ENCODE assay signal across 24 mouse cellular contexts in genomic region chr16:25490847-25491246, GRCm38 (mm10).
DNase-seq lines count a peak whose midpoint lies in the region; ATAC-seq and TF ChIP-seq lines count a peak whose summit lies in the region.
"Had no signal": no experiment of that assay in that cellular context is flagged by ENCODE, and none has a peak within 500 bp of the region (broad histone marks: within the 10 kb centered on the region; RNA-seq: fewer than 3 reads in every experiment).

No protein-coding gene starts in this region.

- H3K27ac ChIP-seq in forebrain, embryonic 14.5 days (ENCODE audit: low read depth, low read length): no peak overlapping the region
- no peak overlapping the region for H3K27ac ChIP-seq in forebrain, embryonic 16.5 days (ENCODE audit: low read length)
- H3K27ac ChIP-seq in CH12.LX (ENCODE audit: insufficient read depth, low read depth) (no peak overlapping the region), ES-E14 (ENCODE audit: insufficient read depth, low read depth, low read length, poor library complexity, severe bottlenecking) (no peak overlapping the region)
- no peak overlapping the region for H3K27ac ChIP-seq in midbrain, embryonic 15.5 days

- no peak for TF ChIP-seq POLR2A in CH12.LX (IDR thresholded peaks at IDR 0.05; ENCODE audit: low read depth, low read length)
- TF ChIP-seq POLR2A in brain, embryonic 14.5 days (IDR thresholded peaks at IDR 0.05; ENCODE audit: borderline replicate concordance, extremely low read depth, insufficient read depth, insufficient read length, poor library complexity, severe bottlenecking): no peak

- no peak for TF ChIP-seq CTCF in CH12.LX (conservative IDR thresholded peaks at IDR 0.05 in 1 of 2, IDR thresholded peaks at IDR 0.05 in 1 of 2; ENCODE audit: low read depth in 2 of 2, low read length in 2 of 2)
- no peak for TF ChIP-seq CTCF in brain, embryonic 14.5 days (IDR thresholded peaks at IDR 0.05; ENCODE audit: borderline replicate concordance, extremely low read depth, insufficient read depth, insufficient read length)

- no peaks in the 10 kb centered on the region for H3K4me1 ChIP-seq in forebrain, embryonic 14.5 days (ENCODE audit: control insufficient read depth, insufficient read depth, low read length)
- H3K4me1 ChIP-seq in forebrain, embryonic 16.5 days (replicated peaks; ENCODE audit: control insufficient read depth, insufficient read depth, low read length): no peaks in the 10 kb centered on the region
- H3K4me1 ChIP-seq in CH12.LX (ENCODE audit: control insufficient read depth in 1 of 2, insufficient read depth in 2 of 2) (peaks cover 29 to 52% of the 10 kb centered on the region in 2 experiments), ES-E14 (ENCODE audit: control insufficient read depth in 2 of 2, insufficient read depth in 2 of 2, low read length in 2 of 2, poor library complexity in 1 of 2) (no peaks in the 10 kb centered on the region)
- no peaks in the 10 kb centered on the region for H3K4me1 ChIP-seq in midbrain, embryonic 15.5 days

- TF ChIP-seq EP300 in CH12.LX (IDR thresholded peaks at IDR 0.05; ENCODE audit: low read length): no peak

- DNase-seq in forebrain, embryonic 14.5 days (ENCODE audit: low spot score): peak; percentile 23
- no peak for DNase-seq in CH12.LX (ENCODE audit: extremely low read depth)
- no peak for DNase-seq in ES-E14 (ENCODE audit: low read depth, low spot score)
- peak; percentile 50 for DNase-seq in brain, embryonic 14.5 days (ENCODE audit: low read depth)
- DNase-seq in ovary, postnatal 14 days (ENCODE audit: low spot score): no peak
- no peak for DNase-seq in ovary, postnatal 10 days (ENCODE audit: low spot score)
- DNase-seq: adrenal gland, adult 2 months; adrenal gland, adult 8-10 months; adrenal gland, postnatal 10 days; adrenal gland, postnatal 14 days; adrenal gland, postnatal 25 days; adrenal gland, postnatal 36 days; B cell, adult 2 months; cerebellum, adult 11 months; cerebellum, adult 11-12 months; cerebellum, adult 18-20 months; cerebellum, adult 2 months; cerebellum, adult 8-10 months had no signal

- no peaks in the 10 kb centered on the region for H3K27me3 ChIP-seq in forebrain, embryonic 14.5 days (replicated peaks; ENCODE audit: control insufficient read depth, insufficient read depth, low read length)
- no peaks in the 10 kb centered on the region for H3K27me3 ChIP-seq in forebrain, embryonic 16.5 days (replicated peaks; ENCODE audit: control insufficient read depth, insufficient read depth, low read length)
- H3K27me3 ChIP-seq in CH12.LX (replicated peaks): peaks cover 1% of the 10 kb centered on the region
- no peaks in the 10 kb centered on the region for H3K27me3 ChIP-seq in midbrain, embryonic 15.5 days (replicated peaks)
- H3K27me3 ChIP-seq: Patski had no signal

- 31% methylated on average over 3 of the region's 3 CpGs for WGBS in forebrain, embryonic 14.5 days
- WGBS in forebrain, embryonic 16.5 days: 26% methylated on average over 3 of the region's 3 CpGs
- WGBS in midbrain, embryonic 15.5 days: 72% methylated on average over 3 of the region's 3 CpGs

- H3K9ac ChIP-seq in forebrain, embryonic 14.5 days (ENCODE audit: low read length): no peak overlapping the region
- no peak overlapping the region for H3K9ac ChIP-seq in forebrain, embryonic 16.5 days (replicated peaks; ENCODE audit: low read depth, low read length)
- H3K9ac ChIP-seq in CH12.LX (ENCODE audit: insufficient read depth, low read depth) (no peak overlapping the region), ES-E14 (ENCODE audit: insufficient read depth, low read depth, low read length, poor library complexity, severe bottlenecking) (no peak overlapping the region)
- no peak overlapping the region for H3K9ac ChIP-seq in midbrain, embryonic 15.5 days

- H3K79me2 ChIP-seq in CH12.LX (replicated peaks; ENCODE audit: control insufficient read depth, extremely low read depth, insufficient read depth, poor library complexity, severe bottlenecking): no peaks in the 10 kb centered on the region

- TF ChIP-seq RAD21 in CH12.LX (IDR thresholded peaks at IDR 0.05; ENCODE audit: low read depth, low read length): no peak

- H3K9me3 ChIP-seq in forebrain, embryonic 14.5 days (replicated peaks; ENCODE audit: control insufficient read depth, low read length): no peaks in the 10 kb centered on the region
- no peaks in the 10 kb centered on the region for H3K9me3 ChIP-seq in forebrain, embryonic 16.5 days (ENCODE audit: control insufficient read depth, low read length)
- H3K9me3 ChIP-seq in CH12.LX (replicated peaks; ENCODE audit: low read length) (no peaks in the 10 kb centered on the region), ES-E14 (ENCODE audit: control insufficient read depth, insufficient read depth, low read depth, low read length) (no peaks in the 10 kb centered on the region)
- no peaks in the 10 kb centered on the region for H3K9me3 ChIP-seq in midbrain, embryonic 15.5 days
- H3K9me3 ChIP-seq: G1E had no signal

- in situ Hi-C loops in CH12.LX (cut with MboI; ENCODE audit: low pct_ligation_motif_present, low pct_unique_long_range_greater_than_20kb, low sequenced_read_pairs) (loop anchor here (25.0 kb wide), 1 partner anchor 196 kb away; the partner anchor contains the start of gene Trp63), ES-E14 (cut with MboI; ENCODE audit: low sequenced_read_pairs in 2 of 2, unreplicated experiment in 2 of 2) (no loop called here)

- no peaks in the 10 kb centered on the region for H3K36me3 ChIP-seq in forebrain, embryonic 14.5 days (ENCODE audit: control insufficient read depth, insufficient read depth, low read length)
- no peaks in the 10 kb centered on the region for H3K36me3 ChIP-seq in forebrain, embryonic 16.5 days (ENCODE audit: control insufficient read depth, insufficient read depth)
- H3K36me3 ChIP-seq in CH12.LX (replicated peaks in 1 of 2; ENCODE audit: control insufficient read depth in 1 of 2, insufficient read depth in 1 of 2, low read length in 1 of 2) (no peaks in the 10 kb centered on the region), ES-E14 (ENCODE audit: control insufficient read depth, insufficient read depth, low read length, poor library complexity, severe bottlenecking) (no peaks in the 10 kb centered on the region)
- H3K36me3 ChIP-seq in midbrain, embryonic 15.5 days (replicated peaks): no peaks in the 10 kb centered on the region
- H3K36me3 ChIP-seq: G1E had no signal

- dilution Hi-C loops in CH12.LX (cut with MboI; ENCODE audit: extremely low pct_ligation_motif_present, extremely low pct_unique_long_range_greater_than_20kb, low sequenced_read_pairs): no loop called here

- no peak overlapping the region for H3K4me3 ChIP-seq in forebrain, embryonic 14.5 days (ENCODE audit: low read depth, low read length)
- H3K4me3 ChIP-seq in forebrain, embryonic 16.5 days (replicated peaks; ENCODE audit: low read length): no peak overlapping the region
- H3K4me3 ChIP-seq in CH12.LX (replicated peaks in 1 of 3; ENCODE audit: low read depth in 2 of 3, low read length in 2 of 3, poor library complexity in 1 of 3) (no peak overlapping the region), ES-E14 (ENCODE audit: insufficient read depth in 1 of 2, low read depth in 1 of 2, low read length in 2 of 2, poor library complexity in 1 of 2, severe bottlenecking in 1 of 2) (no peak overlapping the region)
- H3K4me3 ChIP-seq in midbrain, embryonic 15.5 days: no peak overlapping the region

- ATAC-seq in forebrain, embryonic 14.5 days: peak; percentile 26; the same call in 1 of the 2 replicates
- no peak for ATAC-seq in forebrain, embryonic 16.5 days
- ATAC-seq in midbrain, embryonic 15.5 days (replicated peaks): no peak
- ATAC-seq: activated CD4-positive, CD25-positive, alpha-beta regulatory T cell, adult 4 months; CD4-positive, CD25-positive, alpha-beta regulatory T cell, adult 4 months; Patski had no signal

- no peak overlapping the region for H3K4me2 ChIP-seq in forebrain, embryonic 14.5 days (ENCODE audit: low read length)
- no peak overlapping the region for H3K4me2 ChIP-seq in forebrain, embryonic 16.5 days (ENCODE audit: low read length)
- no peak overlapping the region for H3K4me2 ChIP-seq in CH12.LX (ENCODE audit: insufficient read depth, low read depth, poor library complexity, severe bottlenecking)
- H3K4me2 ChIP-seq in midbrain, embryonic 15.5 days: no peak overlapping the region

TF ChIP-seq in CH12.LX, 34 proteins besides CTCF, POLR2A, EP300 and RAD21:
- TF ChIP-seq POLR2AphosphoS2 (IDR thresholded peaks at IDR 0.05; ENCODE audit: low read depth, low read length) (no peak), SMC3 (IDR thresholded peaks at IDR 0.05; ENCODE audit: low read depth, low read length) (no peak), MAZ (IDR thresholded peaks at IDR 0.05; ENCODE audit: low read depth, low read length) (no peak), MAFK (IDR thresholded peaks at IDR 0.05; ENCODE audit: insufficient replicate concordance, low read length) (peak; percentile 77), SIN3A (IDR thresholded peaks at IDR 0.05; ENCODE audit: low read length) (no peak), PAX5 (IDR thresholded peaks at IDR 0.05; ENCODE audit: low read length) (no peak), ZMIZ1 (IDR thresholded peaks at IDR 0.05; ENCODE audit: low read depth, low read length) (no peak)

TF ChIP-seq in ES-E14, 5 proteins besides CTCF, POLR2A, EP300 and RAD21:
- TF ChIP-seq MAFK (IDR thresholded peaks at IDR 0.05; ENCODE audit: insufficient read depth, low read depth, low read length): 0 out of 2 replicates have a peak, but pooled peaks have one; percentile 29
- TF ChIP-seq HCFC1 (IDR thresholded peaks at IDR 0.05; ENCODE audit: borderline replicate concordance, insufficient read depth, low read length): no peak

Comparison
In these comparisons a context has a peak if more than half of its experiments do, and no peak if none do; other contexts are left out.
1. DNase-seq: peak in forebrain, embryonic 14.5 days (single experiment) and brain, embryonic 14.5 days (single experiment); none in CH12.LX (single experiment), ES-E14 (single experiment), ovary, postnatal 14 days (single experiment) and ovary, postnatal 10 days (single experiment).